Mouse (Mus musculus) granulocyte monocyte progenitor cell, adult 5-6 weeks (primary cell): ENCODE results near the gene Spink4. TPM values are rescaled to one million over a fixed set of nuclear protein-coding genes. Genes with fewer than 3 reads are reported as not detected.
A peak's percentile ranks its signal among the peaks of the same experiment; 100 is the strongest.

Source experiments
- ATAC-seq: replicated peaks from 2 replicates; pipeline ENCODE4 v1.8.0; 2016; ENCODE audit warnings: mild to moderate bottlenecking, moderate TSS enrichment, inconsistent platforms; ENCODE audit not compliant: poor library complexity, severe bottlenecking
- total RNA-seq, 2 experiments: library from RNA; stranded (forward) in 1 of 2; stranded (reverse) in 1 of 2; fragments of 200-712, 200-1000 nt in 1 of 2; fragments of >200 nt in 1 of 2; fragmentation: Nextera tagmentation in 1 of 2; gene quantifications; 2 replicates each; pipeline ENCODE4 v1.2.3; 2014 to 2017

Gene Spink4
- not detected in 2 replicates for total RNA-seq (2014; fragmentation: Nextera tagmentation)
- total RNA-seq (2017): not detected in 2 replicates

GRCm38 (mm10) chr4:40919785-40920184 is at the start of gene Spink4:
Gene Spink4 (plus strand): TSS chr4:40920052.
- ATAC-seq: no peak

- no peak for ATAC-seq
Observed at GRCm38 (mm10) chr4:40870206-40870605, 49.6 kb upstream of the Spink4 start.

- no peak for ATAC-seq
Observed at GRCm38 (mm10) chr4:40872129-40872528, 47.7 kb upstream of the Spink4 start.

- no peak for ATAC-seq
Observed at GRCm38 (mm10) chr4:40873320-40873719, 46.5 kb upstream of the Spink4 start.

GRCm38 (mm10) chr4:40874151-40874600 is 45.7 kb upstream of the Spink4 start:
- no peak for ATAC-seq

- no peak; the same call in 1 of the 2 replicates for ATAC-seq
Observed at GRCm38 (mm10) chr4:40874794-40875552, 44.9 kb upstream of the Spink4 start.

- peak; percentile 45 for ATAC-seq
Observed at GRCm38 (mm10) chr4:40875842-40876241, 44.0 kb upstream of the Spink4 start.

- ATAC-seq: peak; percentile 88
Observed at GRCm38 (mm10) chr4:40876814-40877371, 43.0 kb upstream of the Spink4 start.

GRCm38 (mm10) chr4:40877528-40877927 is 42.3 kb upstream of the Spink4 start:
- ATAC-seq: no peak

GRCm38 (mm10) chr4:40883200-40883599 is 36.7 kb upstream of the Spink4 start:
- ATAC-seq: no peak

GRCm38 (mm10) chr4:40884282-40885165 is 35.3 kb upstream of the Spink4 start:
- no peak for ATAC-seq

- ATAC-seq: no peak
Observed at GRCm38 (mm10) chr4:40885166-40885525, 34.7 kb upstream of the Spink4 start.

GRCm38 (mm10) chr4:40885883-40886282 is 34.0 kb upstream of the Spink4 start:
- ATAC-seq: no peak

- ATAC-seq: no peak
Observed at GRCm38 (mm10) chr4:40888839-40889238, 31.0 kb upstream of the Spink4 start.

GRCm38 (mm10) chr4:40889252-40889651 is 30.6 kb upstream of the Spink4 start:
- peak; percentile 37 for ATAC-seq

- no peak for ATAC-seq
Observed at GRCm38 (mm10) chr4:40889983-40890382, 29.9 kb upstream of the Spink4 start.

GRCm38 (mm10) chr4:40891206-40891605 is 28.6 kb upstream of the Spink4 start:
- ATAC-seq: no peak

GRCm38 (mm10) chr4:40895118-40895517 is 24.7 kb upstream of the Spink4 start:
- no peak for ATAC-seq

- no peak for ATAC-seq
Observed at GRCm38 (mm10) chr4:40895646-40896045, 24.2 kb upstream of the Spink4 start.

GRCm38 (mm10) chr4:40898476-40899044 is 21.3 kb upstream of the Spink4 start:
- no peak for ATAC-seq

- no peak for ATAC-seq
Observed at GRCm38 (mm10) chr4:40899264-40899663, 20.6 kb upstream of the Spink4 start.
